Mouse (Mus musculus): ENCODE data around the gene Slc22a7. TPM values are rescaled to one million over a fixed set of nuclear protein-coding genes. Genes with fewer than 3 reads are reported as not detected.

Gene Slc22a7
- polyA plus RNA-seq, 1 experiment: not detected

GRCm38 (mm10) chr17:46394631-46395030 is 43.6 kb downstream of the Slc22a7 start:
- 81% methylated on average over 1 of the region's 1 CpGs for WGBS
- no peak for TF ChIP-seq POLR2A (IDR thresholded peaks at IDR 0.05; ENCODE audit: borderline replicate concordance, extremely low read depth, low read depth, low read length)
- no peak for TF ChIP-seq CTCF (IDR thresholded peaks at IDR 0.05; ENCODE audit: insufficient read depth, low read length)
- Histone ChIP-seq H3K4me3 (replicated peaks; ENCODE audit: extremely low read depth, low read depth, low read length) (no peak overlapping the region), H3K4me1 (ENCODE audit: control insufficient read depth, insufficient read depth, low read length) (no peaks in the 10 kb centered on the region)
- no peak for DNase-seq

GRCm38 (mm10) chr17:46393012-46393411 is 45.2 kb downstream of the Slc22a7 start:
- WGBS: 43% methylated on average over 2 of the region's 2 CpGs
- no peak for DNase-seq
- H3K4me1 ChIP-seq (ENCODE audit: control insufficient read depth, insufficient read depth, low read length): no peaks in the 10 kb centered on the region
- TF ChIP-seq POLR2A (IDR thresholded peaks at IDR 0.05; ENCODE audit: borderline replicate concordance, extremely low read depth, low read depth, low read length): no peak
- TF ChIP-seq CTCF (IDR thresholded peaks at IDR 0.05; ENCODE audit: insufficient read depth, low read length): peak; percentile 75
- no peak overlapping the region for H3K4me3 ChIP-seq (replicated peaks; ENCODE audit: extremely low read depth, low read depth, low read length)

- WGBS: 59% methylated on average over 3 of the region's 3 CpGs
- H3K4me3 ChIP-seq (replicated peaks; ENCODE audit: extremely low read depth, low read depth, low read length): no peak overlapping the region
- no peaks in the 10 kb centered on the region; the same call in 1 of the 2 replicates for H3K4me1 ChIP-seq (ENCODE audit: control insufficient read depth, insufficient read depth, low read length)
- no peak for DNase-seq
- TF ChIP-seq CTCF (IDR thresholded peaks at IDR 0.05; ENCODE audit: insufficient read depth, low read length) (no peak), POLR2A (IDR thresholded peaks at IDR 0.05; ENCODE audit: borderline replicate concordance, extremely low read depth, low read depth, low read length) (no peak)
Measured at GRCm38 (mm10) chr17:46388200-46388599, 50.1 kb downstream of the Slc22a7 start.

- Histone ChIP-seq H3K4me1 (ENCODE audit: control insufficient read depth, insufficient read depth, low read length) (no peaks in the 10 kb centered on the region; the same call in 1 of the 2 replicates), H3K4me3 (replicated peaks; ENCODE audit: extremely low read depth, low read depth, low read length) (peak overlapping the region; percentile 70)
- peak; percentile 50 for DNase-seq
- WGBS: 3% methylated on average over 69 of the region's 70 CpGs
- TF ChIP-seq POLR2A (IDR thresholded peaks at IDR 0.05; ENCODE audit: borderline replicate concordance, extremely low read depth, low read depth, low read length) (no peak), CTCF (IDR thresholded peaks at IDR 0.05; ENCODE audit: insufficient read depth, low read length) (no peak)
Measured at GRCm38 (mm10) chr17:46384061-46384801, 54.0 kb downstream of the Slc22a7 start.

- TF ChIP-seq CTCF (IDR thresholded peaks at IDR 0.05; ENCODE audit: insufficient read depth, low read length) (no peak), POLR2A (IDR thresholded peaks at IDR 0.05; ENCODE audit: borderline replicate concordance, extremely low read depth, low read depth, low read length) (peak; percentile 58; the same call in 1 of the 2 replicates)
- peak; percentile 99 for DNase-seq
- no peaks in the 10 kb centered on the region; the same call in 1 of the 2 replicates for H3K4me1 ChIP-seq (ENCODE audit: control insufficient read depth, insufficient read depth, low read length)
- peak within 1 kb of the TSS; percentile 70 for H3K4me3 ChIP-seq (replicated peaks; ENCODE audit: extremely low read depth, low read depth, low read length)
- under 1% methylated on average over 86 of the region's 105 CpGs for WGBS
Measured at GRCm38 (mm10) chr17:46383294-46384060, 54.8 kb downstream of the Slc22a7 start, which contains the start of gene Zfp318. Zfp318 (plus strand) TSS chr17:46383731.

Other genes with a start within 250 kb of the Slc22a7 start
- gene Polh, start 235.8 kb downstream of the Slc22a7 start, polyA plus RNA-seq (2012; rRNA removed): 3.4 and 4.2 TPM in 2 replicates
- 15.2 and 19.6 TPM in 2 replicates for gene Xpo5, start 235.7 kb downstream of the Slc22a7 start, polyA plus RNA-seq (2012; rRNA removed)
- gene Polr1c, start 190.4 kb downstream of the Slc22a7 start, polyA plus RNA-seq (2012; rRNA removed): 35.9 and 39.5 TPM in 2 replicates
- 208 and 209 TPM in 2 replicates for gene Yipf3, start 190.4 kb downstream of the Slc22a7 start, polyA plus RNA-seq (2012; rRNA removed)
- 6.8 TPM in 2 replicates for gene Lrrc73, start 184.9 kb downstream of the Slc22a7 start, polyA plus RNA-seq (2012; rRNA removed)
- 45.2 TPM in 2 replicates for gene Tjap1, start 155.4 kb downstream of the Slc22a7 start, polyA plus RNA-seq (2012; rRNA removed)
- 0.54 and 3.1 TPM in 2 replicates for gene Dlk2, start 141.0 kb downstream of the Slc22a7 start, polyA plus RNA-seq (2012; rRNA removed)
- 13.1 and 15.1 TPM in 2 replicates for gene Abcc10, start 110.1 kb downstream of the Slc22a7 start, polyA plus RNA-seq (2012; rRNA removed)
- gene Zfp318, start 54.7 kb downstream of the Slc22a7 start, polyA plus RNA-seq (2012; rRNA removed): 11.2 and 12.5 TPM in 2 replicates
- 3.3 and 6.8 TPM in 2 replicates for gene Crip3, start 9.5 kb downstream of the Slc22a7 start, polyA plus RNA-seq (2012; rRNA removed)
- gene Ttbk1, start 49.2 kb upstream of the Slc22a7 start, polyA plus RNA-seq (2012; rRNA removed): 0.17 and 0.19 TPM in 2 replicates
- 0.78 and 2.0 TPM in 2 replicates for gene Dnph1, start 58.3 kb upstream of the Slc22a7 start, polyA plus RNA-seq (2012; rRNA removed)
- gene Cul9, start 107.9 kb upstream of the Slc22a7 start, polyA plus RNA-seq (2012; rRNA removed): 25.3 and 27.5 TPM in 2 replicates
- 162 and 190 TPM in 2 replicates for gene Srf, start 117.7 kb upstream of the Slc22a7 start, polyA plus RNA-seq (2012; rRNA removed)
- gene Ptk7, start 191.0 kb upstream of the Slc22a7 start, polyA plus RNA-seq (2012; rRNA removed): 52.6 and 57.3 TPM in 2 replicates
- 22.6 and 24.1 TPM in 2 replicates for gene Klc4, start 207.6 kb upstream of the Slc22a7 start, polyA plus RNA-seq (2012; rRNA removed)
- gene Mrpl2, start 207.8 kb upstream of the Slc22a7 start, polyA plus RNA-seq (2012; rRNA removed): 52.1 and 61.5 TPM in 2 replicates
- 40.1 and 45.7 TPM in 2 replicates for gene Cul7, start 211.9 kb upstream of the Slc22a7 start, polyA plus RNA-seq (2012; rRNA removed)
- gene Rrp36, start 235.9 kb upstream of the Slc22a7 start, polyA plus RNA-seq (2012; rRNA removed): 27.3 and 30.8 TPM in 2 replicates
- gene Mea1, start 240.3 kb upstream of the Slc22a7 start, polyA plus RNA-seq (2012; rRNA removed): 48.2 and 55.7 TPM in 2 replicates
- 68.4 and 78.1 TPM in 2 replicates for gene Klhdc3, start 242.5 kb upstream of the Slc22a7 start, polyA plus RNA-seq (2012; rRNA removed)